Mouse (Mus musculus) gastrocnemius, adult 2 months (tissue): ENCODE results near the gene Cdh1. TPM values are rescaled to one million over a fixed set of nuclear protein-coding genes. Genes with fewer than 3 reads are reported as not detected.
A peak's percentile ranks its signal among the peaks of the same experiment; 100 is the strongest.

ENCODE experiments used
- DNase-seq: peaks from one replicate; pipeline ENCODE4 v3.0.0; 2022
- H3K27ac ChIP-seq: fragments of 200-600 bp; 2 replicates; pipeline ENCODE4 v1.8.1; 2022; ENCODE audit warnings: mild to moderate bottlenecking
- H3K4me3 ChIP-seq: fragments of 200-600 bp; 2 replicates; pipeline ENCODE4 v1.8.1; 2022; ENCODE audit warnings: mild to moderate bottlenecking, moderate library complexity
- CTCF ChIP-seq: fragments of 200-600 bp; IDR thresholded peaks from 2 replicates; pipeline ENCODE4 v1.8.1; 2022; ENCODE audit warnings: antibody characterized with exemption, mild to moderate bottlenecking, moderate library complexity
- intact Hi-C: fragments of 180-260 bp; cut with DNase I; formaldehyde crosslinking; loops from one replicate; pipeline ENCODE4 v1.15.1; 2025
- total RNA-seq, 2 experiments: library from RNA; stranded (reverse); gene quantifications; 2 replicates each; pipeline ENCODE4 v1.2.3; 2021

Gene Cdh1
- total RNA-seq, 2 experiments from 2014 or later = 0.17 to 0.51 TPM

DNA sequence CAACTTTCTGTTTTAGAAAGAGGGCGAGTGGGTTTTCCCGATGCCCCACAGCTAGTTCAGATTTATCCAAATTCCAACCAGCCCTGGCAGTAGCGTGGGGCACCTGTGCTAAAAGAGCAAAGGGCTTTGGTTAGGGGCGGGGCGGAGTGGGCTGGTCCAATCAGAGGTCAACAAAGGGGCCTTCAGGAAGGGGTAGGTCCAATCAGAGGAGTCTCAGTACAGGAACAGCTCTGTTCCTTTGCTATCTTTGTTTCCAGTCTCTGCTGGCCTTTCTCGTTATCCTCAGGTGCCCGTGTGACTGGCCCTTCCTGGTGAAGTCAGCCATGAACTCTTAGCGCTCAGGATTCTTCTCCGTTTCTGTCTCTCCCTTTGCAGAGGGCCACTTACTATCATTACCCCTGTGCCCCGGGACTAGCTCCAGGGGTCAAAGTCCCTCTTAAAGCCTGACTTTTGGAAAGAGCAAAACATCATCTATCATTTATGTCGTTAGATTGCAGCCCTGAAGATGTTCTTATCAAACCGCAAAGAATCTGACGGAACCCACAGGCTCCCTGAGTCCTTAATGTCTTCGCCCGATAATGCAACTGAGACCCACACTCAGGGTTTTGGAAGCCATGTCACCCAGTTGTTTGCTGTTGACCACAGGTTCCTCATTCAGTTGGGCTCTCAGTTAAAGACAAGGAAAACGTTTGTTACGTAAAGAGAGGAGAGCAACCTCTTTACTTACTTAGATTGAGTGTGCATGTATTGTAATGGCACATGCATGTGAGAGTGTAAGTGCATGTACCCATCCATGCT lies 30.4 kb downstream of the Cdh1 start:
- H3K4me3 ChIP-seq = no peak overlapping the region
- no peak overlapping the region for H3K27ac ChIP-seq
- intact Hi-C loops = no loop called here
- no peak for DNase-seq
- TF ChIP-seq CTCF = no peak

DNA sequence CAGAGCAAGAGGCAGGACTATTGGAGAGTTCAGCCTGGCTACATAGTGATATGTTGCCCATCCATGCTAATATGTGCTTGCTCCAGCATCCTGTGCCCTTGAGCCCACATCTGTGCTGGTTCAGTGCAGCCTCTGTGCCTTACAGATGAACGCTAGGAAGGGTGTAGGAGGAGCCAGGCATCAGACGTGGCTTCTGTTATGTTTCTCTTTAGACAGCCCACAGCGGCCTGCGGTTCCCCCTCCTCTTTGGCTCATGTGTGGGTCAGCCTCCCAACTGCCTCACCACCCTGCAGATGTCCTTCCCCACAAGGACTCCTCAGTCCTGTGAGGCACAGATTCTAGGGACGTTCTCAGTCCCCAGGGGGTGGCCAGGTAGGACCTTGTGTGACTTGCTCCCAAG lies 32.1 kb downstream of the Cdh1 start:
- no peak for DNase-seq
- no peak overlapping the region for H3K4me3 ChIP-seq
- TF ChIP-seq CTCF = no peak
- intact Hi-C loops = no loop called here
- no peak overlapping the region for H3K27ac ChIP-seq

DNA sequence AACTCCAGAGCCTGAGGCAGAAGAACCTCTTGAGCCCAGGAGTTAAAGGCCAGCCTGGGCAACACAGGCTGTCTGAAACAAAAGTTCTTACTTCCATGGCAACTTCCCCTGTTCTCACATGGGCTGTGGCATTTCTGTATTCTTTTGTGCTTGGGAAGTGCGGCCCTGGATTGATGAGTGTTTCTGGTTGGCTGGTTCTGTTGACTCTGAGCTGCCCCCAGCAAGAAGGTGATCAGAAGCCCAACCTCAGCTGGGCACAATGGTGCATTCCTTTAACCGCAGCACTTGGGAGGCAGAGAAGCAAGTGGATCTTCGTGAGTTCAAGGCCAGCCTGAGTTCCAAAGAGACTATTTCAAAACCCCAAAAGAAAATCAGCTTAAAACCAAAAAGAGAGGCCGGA lies 34.3 kb downstream of the Cdh1 start:
- Histone ChIP-seq H3K4me3 (no peak overlapping the region), H3K27ac (peak overlapping the region; percentile 61)
- no peak for TF ChIP-seq CTCF
- DNase-seq = no peak
- intact Hi-C loops = no loop called here

DNA sequence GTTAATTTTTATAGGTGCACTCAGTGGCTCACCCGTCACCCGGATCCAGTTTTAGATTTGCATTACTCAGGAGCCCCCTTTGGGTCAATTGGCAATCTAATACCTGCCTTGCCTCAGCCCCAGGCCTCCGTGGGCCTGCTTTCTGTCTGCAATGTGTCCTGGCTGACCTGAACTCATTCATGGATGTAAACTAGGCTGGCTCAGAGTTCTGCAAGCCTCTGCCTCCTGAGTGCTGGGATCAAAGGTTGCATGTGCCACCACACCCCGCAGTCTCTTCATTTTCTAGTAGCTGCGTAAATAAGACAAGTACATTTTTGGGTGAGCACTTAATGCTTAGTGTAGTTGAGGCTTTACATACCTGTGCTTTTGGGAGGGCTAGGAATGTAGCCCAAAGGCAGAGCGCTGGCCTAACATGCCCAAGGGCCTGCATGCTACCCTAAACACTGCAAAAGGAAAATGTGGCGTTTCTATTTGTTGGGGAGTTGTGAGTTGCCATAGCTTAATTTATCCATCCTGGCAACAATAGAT lies 35.7 kb downstream of the Cdh1 start:
- intact Hi-C loops = no loop called here
- Histone ChIP-seq H3K27ac (no peak overlapping the region), H3K4me3 (no peak overlapping the region)
- no peak for DNase-seq
- TF ChIP-seq CTCF = no peak

DNA sequence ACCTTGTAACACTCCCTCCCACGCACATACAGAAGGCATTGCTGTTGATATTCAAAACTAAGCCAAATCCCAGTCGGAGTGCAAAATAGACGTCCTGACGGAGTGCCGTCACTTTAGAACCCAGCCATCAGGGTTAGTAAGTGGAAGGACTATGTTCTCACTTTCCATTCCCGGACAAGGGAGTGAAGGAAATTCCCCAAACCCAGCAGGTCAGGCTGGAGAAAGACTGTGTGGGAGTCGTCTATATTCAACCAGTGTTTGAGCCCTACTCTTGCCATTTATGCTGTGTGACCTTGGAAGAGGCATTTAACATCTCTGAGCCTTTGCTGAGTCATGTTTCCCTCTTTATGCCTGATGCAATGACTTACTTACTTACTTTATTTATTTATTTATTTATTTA lies 37.1 kb downstream of the Cdh1 start:
- DNase-seq = no peak
- H3K27ac ChIP-seq = no peak overlapping the region
- H3K4me3 ChIP-seq = no peak overlapping the region
- intact Hi-C loops = loop anchor here (10.0 kb wide), 1 partner anchor 225 kb away; the partner anchor contains the start of gene Zfp90
- no peak for TF ChIP-seq CTCF

DNA sequence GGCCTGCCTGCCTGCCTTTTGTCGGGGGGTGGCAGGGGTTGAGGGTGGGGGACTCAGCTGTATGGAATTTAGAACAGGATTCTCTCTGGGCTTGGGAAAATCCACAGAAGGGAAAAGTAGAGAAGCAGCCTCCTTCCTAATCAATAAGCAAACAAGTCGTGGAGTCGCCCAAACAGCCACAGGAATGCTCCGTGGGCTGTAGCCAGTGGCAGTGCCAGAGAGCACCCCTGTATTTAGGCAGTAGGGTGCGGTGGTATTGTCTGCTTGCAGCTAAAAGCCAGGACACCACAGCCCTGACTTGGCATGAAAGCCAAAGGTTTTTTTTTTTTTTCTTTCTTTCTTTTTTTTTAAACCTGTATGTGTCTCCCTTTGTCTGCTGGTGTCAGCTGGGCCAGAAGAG lies 37.8 kb downstream of the Cdh1 start:
- intact Hi-C loops = loop anchor here (10.0 kb wide), 1 partner anchor 226 kb away; the partner anchor contains the start of gene Zfp90
- DNase-seq = no peak

DNA sequence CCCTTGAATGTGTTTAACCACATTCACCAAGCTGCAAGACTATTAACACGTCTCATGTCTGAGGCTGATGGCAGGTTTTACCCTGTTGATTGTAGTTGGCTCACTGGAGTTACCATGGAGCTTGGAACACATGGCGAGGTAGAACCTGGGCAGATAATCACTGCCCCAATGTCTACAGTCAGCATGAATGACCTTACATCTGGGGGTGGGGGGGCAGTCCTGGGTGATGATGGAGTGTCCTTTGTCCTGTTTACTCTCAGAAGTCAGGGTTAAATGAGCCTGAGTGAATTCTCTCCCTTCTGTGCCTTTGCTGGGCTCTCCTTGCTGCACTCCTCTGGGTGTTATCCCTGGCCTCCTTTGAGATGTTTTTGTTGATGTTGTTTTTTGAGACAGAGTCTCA lies 39.0 kb downstream of the Cdh1 start:
- Histone ChIP-seq H3K27ac (no peak overlapping the region), H3K4me3 (no peak overlapping the region)
- no peak for DNase-seq
- no peak for TF ChIP-seq CTCF
- intact Hi-C loops = loop anchor here (10.0 kb wide), 1 partner anchor 227 kb away; the partner anchor contains the start of gene Zfp90

More for the DNA sequence above, 37.8 kb downstream of the Cdh1 start:
- no peak for TF ChIP-seq CTCF
- H3K27ac ChIP-seq = no peak overlapping the region
- no peak overlapping the region for H3K4me3 ChIP-seq

DNA sequence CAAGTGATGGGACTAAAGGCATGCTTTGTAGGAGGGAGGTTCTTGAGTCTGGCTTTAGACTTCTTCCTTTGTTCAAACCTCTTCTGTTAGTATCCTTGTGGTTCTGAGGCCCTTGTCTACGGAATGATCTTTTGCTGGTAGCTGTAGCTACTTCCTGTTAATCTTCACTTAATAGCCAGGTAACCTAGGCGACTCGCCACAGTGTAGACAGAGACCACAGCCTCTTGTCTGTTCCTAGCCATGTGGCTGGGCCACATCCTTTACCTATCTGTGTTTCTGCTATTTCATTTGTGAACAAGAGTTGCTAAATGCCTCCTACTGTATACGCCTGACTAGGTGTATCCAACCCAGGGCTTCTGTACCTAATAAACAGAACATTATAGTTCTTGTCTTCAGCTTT lies 39.9 kb downstream of the Cdh1 start:
- no peak for DNase-seq
- H3K27ac ChIP-seq = no peak overlapping the region
- no peak overlapping the region for H3K4me3 ChIP-seq
- intact Hi-C loops = loop anchor here (10.0 kb wide), 1 partner anchor 228 kb away; the partner anchor contains the start of gene Zfp90
- TF ChIP-seq CTCF = no peak

DNA sequence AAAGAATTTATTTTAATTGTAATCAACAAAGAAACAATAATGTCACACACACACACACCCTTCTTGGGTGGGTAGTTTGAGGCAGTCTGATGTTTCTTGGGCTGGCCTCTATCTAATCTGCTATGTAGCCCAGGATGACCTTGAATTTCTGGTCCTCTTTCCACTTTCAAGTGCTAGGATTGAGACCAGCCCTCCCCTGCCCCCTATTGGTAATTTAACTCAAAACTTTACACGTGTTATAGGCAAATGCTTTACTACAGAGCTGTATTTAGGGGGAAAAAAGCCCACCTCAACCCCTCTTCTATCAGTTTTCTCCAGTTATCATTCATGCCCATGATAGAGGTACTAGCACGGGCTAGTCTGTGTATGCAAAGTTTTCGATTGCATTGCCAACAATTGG lies 41.8 kb downstream of the Cdh1 start:
- no peak for DNase-seq
- Histone ChIP-seq H3K4me3 (no peak overlapping the region), H3K27ac (no peak overlapping the region)
- intact Hi-C loops = loop anchor here (10.0 kb wide), 1 partner anchor 230 kb away; the partner anchor contains the start of gene Zfp90
- TF ChIP-seq CTCF = peak; percentile 20; the same call in 1 of the 2 replicates

DNA sequence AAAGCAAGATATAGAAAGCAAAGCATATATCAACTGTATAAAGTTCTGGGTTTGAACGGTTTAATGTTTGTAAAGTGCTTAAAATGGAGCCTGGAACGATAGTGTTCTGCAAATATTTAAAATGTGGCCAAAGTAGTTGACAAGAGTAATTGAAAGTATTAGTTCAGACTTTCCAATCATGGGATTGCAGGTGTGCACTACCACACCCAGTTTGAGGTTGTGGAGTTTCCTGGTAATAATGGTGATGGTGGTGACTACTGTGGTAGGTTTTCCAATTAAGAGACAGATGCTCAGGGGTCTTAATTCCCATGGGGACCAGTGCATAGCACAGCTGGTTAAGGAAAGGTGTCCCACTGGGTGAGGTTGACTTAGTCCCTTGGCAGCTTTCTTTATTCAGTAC lies 43.0 kb downstream of the Cdh1 start:
- no peak for TF ChIP-seq CTCF
- Histone ChIP-seq H3K4me3 (no peak overlapping the region), H3K27ac (no peak overlapping the region)
- DNase-seq = no peak
- intact Hi-C loops = loop anchor here (10.0 kb wide), 1 partner anchor 231 kb away; the partner anchor contains the start of gene Zfp90

DNA sequence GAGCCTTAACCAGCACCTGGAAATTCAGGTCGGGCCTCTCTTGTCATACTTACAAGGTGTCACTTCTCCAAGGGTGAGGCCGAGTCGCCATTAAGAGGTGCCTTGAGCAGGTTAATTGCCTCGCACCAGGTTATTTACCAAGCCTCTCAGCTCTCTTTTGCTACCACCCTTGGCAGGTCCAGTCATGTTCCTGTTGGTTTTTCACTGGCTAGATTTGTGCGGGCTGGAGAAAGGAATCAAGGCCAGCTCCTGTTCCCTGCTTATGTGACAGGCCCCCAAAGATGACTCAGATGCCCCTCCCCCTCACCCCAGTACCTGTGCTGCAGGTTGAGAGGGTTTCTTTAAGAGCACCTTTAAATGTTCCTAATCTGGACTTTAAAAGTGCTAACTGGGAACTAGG lies 43.6 kb downstream of the Cdh1 start:
- H3K27ac ChIP-seq = no peak overlapping the region
- intact Hi-C loops = loop anchor here (1.0 to 10.0 kb wide), 3 partner anchors 85 to 232 kb away; partner anchors contain the start of gene Zfp90
- no peak for TF ChIP-seq CTCF
- no peak for DNase-seq
- H3K4me3 ChIP-seq = no peak overlapping the region

DNA sequence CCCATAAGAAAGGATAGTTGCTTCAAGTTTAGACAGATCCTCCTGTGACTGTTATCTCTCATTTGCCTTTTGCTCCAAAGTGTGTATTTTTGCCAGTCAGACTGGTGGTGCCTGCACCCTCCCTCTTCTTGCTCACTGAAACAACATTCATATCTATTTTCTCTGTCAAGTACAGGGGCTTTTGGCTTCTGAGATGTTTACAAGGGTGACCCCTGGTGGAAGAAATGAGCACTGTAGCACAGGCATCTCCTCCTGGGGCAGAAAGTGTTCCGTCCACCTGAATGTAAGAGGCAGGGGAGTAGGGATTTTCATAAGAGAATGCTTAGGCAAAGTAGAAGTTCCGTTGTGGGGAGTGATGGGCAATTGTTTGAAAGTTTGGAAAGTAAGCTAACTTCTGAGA lies 44.2 kb downstream of the Cdh1 start:
- no peak; the same call in 1 of the 2 replicates for TF ChIP-seq CTCF
- intact Hi-C loops = loop anchor here (1.0 to 10.0 kb wide), 3 partner anchors 86 to 233 kb away; partner anchors contain the start of gene Zfp90
- H3K4me3 ChIP-seq = no peak overlapping the region
- no peak overlapping the region for H3K27ac ChIP-seq
- DNase-seq = peak; percentile 70

DNA sequence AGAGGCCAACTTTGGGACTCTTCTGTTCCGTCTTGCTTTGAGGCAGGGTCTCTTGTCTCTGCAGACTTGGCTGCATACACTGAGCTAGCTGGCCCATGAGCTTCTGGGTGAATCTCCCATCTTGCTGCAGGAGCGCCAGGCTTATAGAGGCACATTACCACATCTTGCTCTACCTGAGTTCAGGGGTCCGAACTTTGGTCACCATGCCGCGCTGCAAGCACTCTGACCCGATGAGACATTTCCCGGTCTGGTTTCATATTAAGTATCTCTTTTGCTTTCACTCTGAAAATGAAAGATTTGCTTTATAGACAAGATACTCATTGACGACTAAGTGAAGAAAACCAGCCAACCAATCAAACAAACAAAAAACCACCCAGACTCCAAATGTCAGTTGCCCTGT lies 45.3 kb downstream of the Cdh1 start:
- no peak for TF ChIP-seq CTCF
- Histone ChIP-seq H3K4me3 (no peak overlapping the region), H3K27ac (no peak overlapping the region)
- intact Hi-C loops = loop anchor here (10.0 kb wide), 1 partner anchor 234 kb away; the partner anchor contains the start of gene Zfp90
- no peak for DNase-seq
